Mouse (Mus musculus) midbrain, embryonic 11.5 days (tissue): ENCODE results near the gene Fam181b. TPM values are rescaled to one million over a fixed set of nuclear protein-coding genes. Genes with fewer than 3 reads are reported as not detected.
A peak's percentile ranks its signal among the peaks of the same experiment; 100 is the strongest.

Experiments
- ATAC-seq: fragments of 200-750 bp; cut with Nextera tagmentation; 2 replicates; pipeline ENCODE4 v1.8.0; 2017; ENCODE audit warnings: moderate TSS enrichment, moderate library complexity; ENCODE audit not compliant: low FRiP score
- DNase-seq: peaks from one replicate; pipeline ENCODE4 v3.0.0; 2015; ENCODE audit warnings: low spot score; ENCODE audit errors: missing footprints
- H3K27ac ChIP-seq: fragments of 300-500 bp; sonication (generic); 2 replicates; pipeline ENCODE4 v1.5.1; 2014; ENCODE audit warnings: low read depth, low read length
- H3K27me3 ChIP-seq: fragments of 300-500 bp; sonication (generic); 2 replicates; pipeline ENCODE4 v1.6.1; 2014; ENCODE audit warnings: mild to moderate bottlenecking, low read length, moderate library complexity, mixed read lengths; ENCODE audit not compliant: control insufficient read depth, insufficient read depth
- H3K36me3 ChIP-seq: fragments of 300-500 bp; sonication (generic); 2 replicates; pipeline ENCODE4 v1.6.1; 2014; ENCODE audit warnings: mild to moderate bottlenecking, low read length, moderate library complexity, mixed read lengths; ENCODE audit not compliant: control insufficient read depth, insufficient read depth
- H3K4me1 ChIP-seq: fragments of 300-500 bp; sonication (generic); 2 replicates; pipeline ENCODE4 v1.6.1; 2014; ENCODE audit warnings: low read length; ENCODE audit not compliant: control insufficient read depth, insufficient read depth
- H3K4me2 ChIP-seq: fragments of 300-500 bp; sonication (generic); 2 replicates; pipeline ENCODE4 v1.6.1; 2014; ENCODE audit warnings: mild to moderate bottlenecking, moderate library complexity
- H3K4me3 ChIP-seq: fragments of 300-500 bp; sonication (generic); 2 replicates; pipeline ENCODE4 v1.5.1; 2014; ENCODE audit warnings: low read depth, low read length
- H3K9ac ChIP-seq: fragments of 300-500 bp; sonication (generic); 2 replicates; pipeline ENCODE4 v1.6.1; 2014; ENCODE audit warnings: low read length
- H3K9me3 ChIP-seq: fragments of 300-500 bp; sonication (generic); 2 replicates; pipeline ENCODE4 v1.6.1; 2016; ENCODE audit warnings: low read length; ENCODE audit not compliant: control insufficient read depth
- WGBS: fragments of 180-500 bp; shearing (Covaris S2); extraction: QIAGEN DNeasy Blood & Tissue Kit; methylation state at CpG from one replicate; pipeline ENCODE4 v1.1.7; 2014; 5-methylcytosine and 5-hydroxymethylcytosine counted together
- polyA plus RNA-seq: library from polyadenylated mRNA; unstranded; fragments of >200 nt; fragmentation: Nextera tagmentation; extraction: Ambion mirVana; gene quantifications from 2 replicates; pipeline ENCODE4 v1.2.1, GENCODE M21; 2014

Gene Fam181b
- polyA plus RNA-seq, 1 experiment from 2014 or later: 66.6 TPM

- ATAC-seq (peak; percentile 57), DNase-seq (no peak)
- H3K9me3 ChIP-seq: peaks cover 2% of the 10 kb centered on the region; the same call in 1 of the 2 replicates
- H3K27me3 ChIP-seq: no peaks in the 10 kb centered on the region
- WGBS: 10% methylated on average over 7 of the region's 7 CpGs
- H3K4me1 ChIP-seq: peaks cover 21% of the 10 kb centered on the region
- 0 out of 2 replicates have a peak overlapping the region, but pooled peaks have one; percentile 4 for H3K4me2 ChIP-seq
- H3K4me3 ChIP-seq: no peak overlapping the region
- H3K36me3 ChIP-seq: no peaks in the 10 kb centered on the region
- H3K27ac ChIP-seq: peak overlapping the region; percentile 22; the same call in 1 of the 2 replicates
- no peak overlapping the region for H3K9ac ChIP-seq
Observed at GRCm38 (mm10) chr7:93067464-93068015, 12.1 kb upstream of the Fam181b start.

DNA sequence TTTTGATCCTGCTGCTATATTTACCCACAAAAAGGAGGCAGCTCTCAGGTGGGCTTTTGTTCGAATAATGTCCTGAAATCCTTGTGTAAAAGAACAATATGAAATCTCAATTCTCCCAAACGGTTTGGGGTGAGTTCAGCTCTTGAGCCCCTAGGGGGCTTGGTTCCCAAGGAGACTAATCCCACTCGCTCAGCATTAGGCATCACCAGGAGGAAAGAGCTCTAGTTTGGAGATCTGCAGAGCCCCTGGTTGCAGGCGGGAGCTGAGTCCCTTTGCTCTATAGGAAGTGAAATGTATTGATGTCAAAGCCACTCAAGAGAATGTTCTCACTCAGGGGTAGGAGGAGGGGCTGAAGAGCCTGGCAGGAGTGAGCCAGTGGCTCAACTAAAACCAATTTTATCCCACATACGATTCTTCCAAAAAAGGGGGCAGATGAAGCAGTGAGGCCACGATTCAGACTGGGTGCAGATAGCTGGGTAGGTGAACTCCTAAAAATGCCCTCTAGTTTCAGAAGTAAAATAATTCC lies 3.2 kb upstream of the Fam181b start:
- DNase-seq (peak; percentile 94), ATAC-seq (peak; percentile 73)
- H3K36me3 ChIP-seq: no peaks in the 10 kb centered on the region
- no peaks in the 10 kb centered on the region for H3K27me3 ChIP-seq
- no peaks in the 10 kb centered on the region for H3K9me3 ChIP-seq
- peaks cover 33% of the 10 kb centered on the region for H3K4me1 ChIP-seq
- peak overlapping the region; percentile 24; the same call in 1 of the 2 replicates for H3K4me2 ChIP-seq
- no peak overlapping the region for H3K4me3 ChIP-seq
- peak overlapping the region; percentile 44; the same call in 1 of the 2 replicates for H3K27ac ChIP-seq
- 2% methylated on average over 6 of the region's 6 CpGs for WGBS
- H3K9ac ChIP-seq: no peak overlapping the region; the same call in 1 of the 2 replicates

DNA sequence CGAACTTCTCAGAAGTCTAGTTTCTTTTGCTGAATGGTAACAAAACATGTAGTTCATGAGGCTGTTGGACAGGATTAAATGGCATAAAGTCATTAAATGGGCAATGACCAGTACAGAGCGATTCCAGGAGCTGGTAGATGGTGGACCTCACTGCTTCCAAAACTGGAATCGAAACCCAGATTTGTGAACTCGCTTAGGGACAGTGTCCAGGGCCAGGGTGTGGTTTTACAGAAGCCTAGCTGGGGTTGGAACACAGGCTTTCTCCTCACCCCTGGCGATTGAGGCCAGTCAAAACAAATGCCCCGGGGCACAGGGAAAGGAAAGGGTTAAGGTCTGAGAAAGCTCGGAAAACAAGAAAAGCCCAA lies 263 bp upstream of the Fam181b start:
- no peak; the same call in 1 of the 2 replicates for ATAC-seq
- Histone ChIP-seq H3K4me1 (peaks cover 46% of the 10 kb centered on the region), H3K36me3 (no peaks in the 10 kb centered on the region), H3K4me3 (peak overlapping the region; percentile 76), H3K4me2 (peak overlapping the region; percentile 54), H3K27me3 (no peaks in the 10 kb centered on the region), H3K9ac (peak overlapping the region; percentile 97; the same call in 1 of the 2 replicates), H3K9me3 (no peaks in the 10 kb centered on the region), H3K27ac (no peak overlapping the region)
- WGBS: 13% methylated on average over 7 of the region's 7 CpGs
- DNase-seq: no peak

DNA sequence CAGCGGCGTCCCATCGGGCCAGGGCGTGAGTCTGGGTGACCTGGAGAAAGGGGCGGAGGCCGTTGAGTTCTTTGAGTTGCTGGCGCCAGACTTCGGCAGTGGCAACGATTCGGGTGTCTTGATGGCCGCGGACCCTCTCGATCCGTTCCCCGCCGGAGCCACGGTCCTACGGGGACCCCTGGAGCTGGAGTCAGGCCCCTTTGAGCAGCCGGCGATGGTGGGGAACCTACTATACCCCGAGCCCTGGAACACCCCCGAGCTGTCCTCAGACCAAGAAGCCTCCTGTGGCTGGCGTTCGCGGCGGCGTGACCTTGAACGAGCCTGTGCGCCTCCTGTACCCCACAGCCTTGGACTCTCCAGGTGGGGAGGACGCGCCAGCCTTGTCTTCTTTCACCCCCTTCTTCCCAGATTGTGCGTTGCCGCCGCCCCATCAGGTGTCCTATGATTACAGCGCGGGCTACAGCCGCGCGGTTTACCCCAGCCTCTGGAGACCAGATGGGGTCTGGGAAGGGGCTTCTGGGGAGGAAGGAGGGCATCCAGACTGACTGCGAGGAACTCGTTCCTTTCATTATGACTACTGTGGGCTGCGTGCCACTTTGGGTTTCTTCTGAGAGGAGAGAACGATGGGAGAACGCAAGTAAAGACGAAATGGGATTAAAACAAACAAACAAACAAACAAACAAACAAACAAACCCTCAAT lies 1.2 kb downstream of the Fam181b start:
- Histone ChIP-seq H3K4me2 (peak overlapping the region; percentile 54), H3K4me3 (peak overlapping the region; percentile 76), H3K27me3 (no peaks in the 10 kb centered on the region), H3K9ac (peak overlapping the region; percentile 97), H3K4me1 (peaks cover 44% of the 10 kb centered on the region), H3K27ac (peak overlapping the region; percentile 91), H3K9me3 (no peaks in the 10 kb centered on the region), H3K36me3 (no peaks in the 10 kb centered on the region)
- WGBS: under 1% methylated on average over 43 of the region's 45 CpGs
- peak; percentile 5; the same call in 1 of the 2 replicates for ATAC-seq
- DNase-seq: no peak

DNA sequence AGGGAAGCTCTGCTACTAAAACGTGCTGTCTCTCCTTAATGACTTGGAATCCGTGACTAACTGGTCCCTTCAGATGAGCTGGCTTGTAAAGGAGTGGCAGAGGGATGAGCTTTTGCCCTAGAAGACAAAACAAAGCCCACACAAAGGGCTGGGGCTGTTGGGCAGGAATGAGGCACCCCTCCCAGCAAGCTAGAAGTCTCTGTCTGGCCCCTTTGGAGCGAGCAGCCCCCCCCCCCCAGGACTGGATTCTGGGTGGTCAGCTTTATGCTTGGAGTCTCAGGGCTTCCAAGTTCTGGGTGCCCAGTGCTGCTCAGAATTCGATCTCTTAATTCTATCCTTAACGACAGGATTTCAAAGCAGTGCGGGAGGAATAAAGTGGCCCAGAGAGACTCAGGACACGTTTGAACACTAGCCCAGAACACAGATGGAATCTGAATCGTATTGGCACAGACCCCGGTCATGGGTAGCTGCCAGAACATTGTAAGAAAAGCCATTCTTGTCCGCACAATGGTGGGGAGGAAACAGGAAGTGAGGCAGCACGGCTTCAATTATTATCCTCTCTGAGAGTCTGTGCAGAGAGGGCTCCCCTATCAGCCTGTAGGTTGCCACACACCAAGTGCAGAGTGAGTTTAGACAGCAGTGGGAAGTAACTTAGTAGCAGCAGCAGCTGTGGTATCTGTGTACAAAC lies 13.8 kb downstream of the Fam181b start:
- Histone ChIP-seq H3K4me1 (peaks cover 12% of the 10 kb centered on the region), H3K27ac (peak overlapping the region; percentile 41; the same call in 1 of the 2 replicates), H3K4me3 (peak overlapping the region; percentile 15), H3K9me3 (no peaks in the 10 kb centered on the region), H3K9ac (peak overlapping the region; percentile 51), H3K4me2 (peak overlapping the region; percentile 39), H3K27me3 (no peaks in the 10 kb centered on the region), H3K36me3 (no peaks in the 10 kb centered on the region)
- WGBS: 9% methylated on average over 11 of the region's 11 CpGs
- peak; percentile 94 for DNase-seq
- ATAC-seq: peak; percentile 78

DNA sequence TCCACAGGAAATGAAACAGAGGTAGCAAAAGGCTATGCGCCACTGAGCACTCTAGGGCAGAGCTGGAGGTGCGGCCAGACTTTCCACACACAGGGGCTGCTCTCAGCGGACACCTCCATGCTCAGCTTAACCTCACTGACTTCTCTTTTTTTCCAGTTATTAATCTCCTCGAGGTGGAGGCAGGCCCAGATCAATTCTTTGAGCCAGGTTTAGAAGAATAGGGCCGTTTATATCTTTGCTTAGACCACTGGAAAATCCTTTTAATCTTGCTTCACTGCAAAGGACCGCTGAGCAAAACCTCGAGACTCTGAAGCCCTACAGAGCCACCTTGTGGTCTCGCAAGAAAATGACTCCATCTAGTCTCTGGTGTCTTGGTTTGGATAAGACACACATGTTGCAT lies 15.8 kb downstream of the Fam181b start:
- ATAC-seq (peak; percentile 82), DNase-seq (peak; percentile 94)
- H3K9ac ChIP-seq: no peak overlapping the region; the same call in 1 of the 2 replicates
- H3K9me3 ChIP-seq: no peaks in the 10 kb centered on the region
- no peak overlapping the region for H3K4me3 ChIP-seq
- H3K27ac ChIP-seq: no peak overlapping the region
- H3K4me1 ChIP-seq: peaks cover 12% of the 10 kb centered on the region
- 1% methylated on average over 8 of the region's 8 CpGs for WGBS
- peak overlapping the region; percentile 39 for H3K4me2 ChIP-seq
- no peaks in the 10 kb centered on the region for H3K36me3 ChIP-seq
- H3K27me3 ChIP-seq: no peaks in the 10 kb centered on the region

- Histone ChIP-seq H3K4me1 (no peaks in the 10 kb centered on the region), H3K27me3 (no peaks in the 10 kb centered on the region), H3K36me3 (no peaks in the 10 kb centered on the region), H3K9ac (no peak overlapping the region), H3K4me2 (no peak overlapping the region), H3K4me3 (no peak overlapping the region), H3K27ac (no peak overlapping the region), H3K9me3 (no peaks in the 10 kb centered on the region)
- 94% methylated on average over 2 of the region's 2 CpGs for WGBS
- DNase-seq: no peak
- no peak for ATAC-seq
Observed at GRCm38 (mm10) chr7:93104776-93105340, 25.2 kb downstream of the Fam181b start.

GRCm38 (mm10) chr7:93110370-93110965 lies 30.8 kb downstream of the Fam181b start:
- ATAC-seq: no peak
- H3K4me3 ChIP-seq: no peak overlapping the region
- H3K4me1 ChIP-seq: no peaks in the 10 kb centered on the region
- H3K9me3 ChIP-seq: no peaks in the 10 kb centered on the region
- H3K27ac ChIP-seq: no peak overlapping the region
- H3K4me2 ChIP-seq: no peak overlapping the region
- no peaks in the 10 kb centered on the region for H3K36me3 ChIP-seq
- no peaks in the 10 kb centered on the region for H3K27me3 ChIP-seq
- no peak overlapping the region for H3K9ac ChIP-seq
- 70% methylated on average over 2 of the region's 2 CpGs for WGBS
- DNase-seq: peak; percentile 23
